Mouse (Mus musculus) kidney, adult 2 months (tissue): ENCODE data around the gene Nlgn2. TPM values are rescaled to one million over a fixed set of nuclear protein-coding genes. Genes with fewer than 3 reads are reported as not detected.

Experiments used
- DNase-seq: peaks from one replicate; pipeline ENCODE4 v3.0.0; 2021
- H3K27ac ChIP-seq: fragments of 200-500 bp; 2 replicates; pipeline ENCODE4 v1.5.1; 2012; ENCODE audit warnings: low read depth, low read length, control low read depth, inconsistent platforms; ENCODE audit not compliant: insufficient read depth
- H3K27me3 ChIP-seq: fragments of 200-500 bp; replicated peaks from 2 replicates; pipeline ENCODE4 v1.6.1; 2012; ENCODE audit warnings: mild to moderate bottlenecking, moderate library complexity, low read length, inconsistent platforms; ENCODE audit not compliant: control insufficient read depth, insufficient read depth
- H3K36me3 ChIP-seq: fragments of 200-500 bp; 2 replicates; pipeline ENCODE4 v1.6.1; 2012; ENCODE audit warnings: mild to moderate bottlenecking, moderate library complexity, low read length, inconsistent platforms; ENCODE audit not compliant: control insufficient read depth, insufficient read depth
- H3K4me1 ChIP-seq: fragments of 200-500 bp; 2 replicates; pipeline ENCODE4 v1.6.1; 2011; ENCODE audit warnings: low read length; ENCODE audit not compliant: control insufficient read depth, insufficient read depth
- H3K4me3 ChIP-seq: fragments of 200-500 bp; 2 replicates; pipeline ENCODE4 v1.5.1; 2011; ENCODE audit warnings: mild to moderate bottlenecking, low read depth, low read length, control low read depth; ENCODE audit not compliant: insufficient read depth
- CTCF ChIP-seq: fragments of 200-500 bp; conservative IDR thresholded peaks from 2 replicates; pipeline ENCODE4 v1.5.1; 2011; ENCODE audit warnings: low read depth, mild to moderate bottlenecking, control low read depth, low read length, moderate library complexity, mixed read lengths; ENCODE audit not compliant: insufficient read depth, insufficient read length
- POLR2A ChIP-seq: fragments of 200-500 bp; IDR thresholded peaks from one replicate; pipeline ENCODE4 v1.6.1; 2011; ENCODE audit warnings: low read depth, low read length, control low read depth
- WGBS: fragments of 180-500 bp; shearing (Covaris S2); methylation state at CpG from one replicate; pipeline ENCODE4 v1.1.7; 2018; 5-methylcytosine and 5-hydroxymethylcytosine counted together
- polyA plus RNA-seq: library from polyadenylated mRNA; depleted of rRNA; stranded (reverse); fragments of >200 nt; gene quantifications from 2 replicates; pipeline ENCODE4 v1.2.3, GENCODE M21; 2012

Gene Nlgn2
- polyA plus RNA-seq, 1 experiment: 6.4 TPM

DNA sequence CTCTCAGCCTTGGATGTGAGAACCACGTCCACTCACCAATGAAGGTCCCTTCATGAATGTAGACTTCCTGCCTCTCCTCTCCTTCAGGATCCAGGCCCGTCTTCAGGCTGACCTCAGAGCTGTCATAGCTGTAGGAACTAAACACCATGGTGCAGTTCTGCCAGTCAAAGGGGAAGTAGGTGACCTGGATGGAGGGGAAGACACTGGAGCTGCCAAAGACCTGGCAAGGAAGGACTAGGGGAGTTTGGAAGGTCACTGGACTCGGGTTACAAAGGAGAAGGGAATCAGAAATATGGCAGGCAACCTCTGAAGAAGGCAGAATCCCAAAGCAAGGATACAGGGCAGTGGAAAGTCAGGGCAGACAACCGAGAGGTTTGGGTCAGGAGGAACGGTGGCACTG is 44.2 kb downstream of the Nlgn2 start:
- Histone ChIP-seq H3K4me1 (no peaks in the 10 kb centered on the region), H3K27ac (no peak overlapping the region), H3K4me3 (no peak overlapping the region), H3K36me3 (no peaks in the 10 kb centered on the region), H3K27me3 (no peaks in the 10 kb centered on the region)
- TF ChIP-seq POLR2A: no peak
- TF ChIP-seq CTCF: no peak
- 75% methylated on average over 5 of the region's 5 CpGs for WGBS
- DNase-seq: no peak

GRCm38 (mm10) chr11:69791420-69791819 is 46.2 kb downstream of the Nlgn2 start:
- Histone ChIP-seq H3K36me3 (no peaks in the 10 kb centered on the region), H3K27me3 (no peaks in the 10 kb centered on the region), H3K27ac (no peak overlapping the region), H3K4me3 (no peak overlapping the region), H3K4me1 (no peaks in the 10 kb centered on the region)
- TF ChIP-seq CTCF (no peak), POLR2A (no peak)
- 76% methylated on average over 5 of the region's 5 CpGs for WGBS
- no peak for DNase-seq

DNA sequence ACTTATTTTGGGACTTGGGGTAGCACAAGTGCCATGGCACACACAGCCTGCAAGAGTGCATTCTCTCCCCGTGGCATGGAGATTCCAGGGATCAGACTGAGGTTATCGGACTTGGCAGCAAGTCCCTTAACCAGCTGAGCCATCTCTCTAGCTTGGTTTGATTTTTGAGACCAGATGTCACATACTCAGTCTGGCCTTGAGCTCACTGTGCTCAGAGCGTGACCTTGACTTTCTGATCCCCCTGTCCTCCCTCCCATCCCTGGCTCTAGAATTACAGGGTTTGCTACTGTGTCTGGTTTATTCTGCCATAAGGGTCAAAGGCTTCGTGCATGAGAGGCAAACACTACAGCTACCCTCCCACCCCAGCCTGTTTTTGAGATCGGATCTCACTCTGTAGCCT is 48.2 kb downstream of the Nlgn2 start:
- Histone ChIP-seq H3K36me3 (no peaks in the 10 kb centered on the region), H3K4me1 (peaks cover 5% of the 10 kb centered on the region; the same call in 1 of the 2 replicates), H3K27me3 (no peaks in the 10 kb centered on the region), H3K27ac (no peak overlapping the region), H3K4me3 (no peak overlapping the region)
- no peak for DNase-seq
- TF ChIP-seq POLR2A: no peak
- no peak for TF ChIP-seq CTCF
- WGBS: 54% methylated on average over 5 of the region's 5 CpGs

- TF ChIP-seq POLR2A: no peak
- TF ChIP-seq CTCF: no peak
- H3K36me3 ChIP-seq: no peaks in the 10 kb centered on the region
- WGBS: 86% methylated on average over 5 of the region's 5 CpGs
- no peaks in the 10 kb centered on the region for H3K27me3 ChIP-seq
- H3K4me3 ChIP-seq: no peak overlapping the region
- H3K4me1 ChIP-seq: peaks cover 5% of the 10 kb centered on the region; the same call in 1 of the 2 replicates
- no peak for DNase-seq
- H3K27ac ChIP-seq: no peak overlapping the region
Measured at GRCm38 (mm10) chr11:69787306-69787705, 50.3 kb downstream of the Nlgn2 start.

- DNase-seq: peak; percentile 65
- H3K4me3 ChIP-seq: peak overlapping the region; percentile 36; the same call in 1 of the 2 replicates
- no peaks in the 10 kb centered on the region for H3K36me3 ChIP-seq
- no peaks in the 10 kb centered on the region for H3K27me3 ChIP-seq
- H3K27ac ChIP-seq: no peak overlapping the region
- no peak for TF ChIP-seq CTCF
- TF ChIP-seq POLR2A: no peak
- 43% methylated on average over 15 of the region's 15 CpGs for WGBS
- H3K4me1 ChIP-seq: peaks cover 5% of the 10 kb centered on the region; the same call in 1 of the 2 replicates
Measured at GRCm38 (mm10) chr11:69784793-69785272, 52.8 kb downstream of the Nlgn2 start.

DNA sequence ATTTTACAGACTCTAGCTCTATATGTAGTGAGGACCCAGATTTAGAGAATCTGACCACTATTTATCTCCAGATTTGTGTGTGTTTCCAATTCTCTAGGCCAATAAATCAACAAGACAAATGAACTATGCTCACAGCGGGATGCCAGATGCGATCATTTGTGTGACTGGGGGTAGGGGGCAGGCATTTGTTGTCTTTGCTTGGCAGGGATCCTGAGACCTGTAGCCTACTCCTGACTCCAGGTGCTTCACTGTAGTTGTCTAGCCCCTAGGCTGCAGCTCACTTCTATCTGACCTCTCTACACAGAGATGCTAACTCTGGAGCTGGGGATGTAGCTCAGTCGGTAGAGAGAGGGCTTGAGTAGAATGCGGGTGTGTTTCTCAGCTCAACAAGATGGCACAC is 55.8 kb downstream of the Nlgn2 start:
- DNase-seq: no peak
- Histone ChIP-seq H3K27ac (no peak overlapping the region), H3K4me1 (peaks cover 5% of the 10 kb centered on the region; the same call in 1 of the 2 replicates), H3K36me3 (no peaks in the 10 kb centered on the region), H3K4me3 (no peak overlapping the region), H3K27me3 (no peaks in the 10 kb centered on the region)
- TF ChIP-seq CTCF: no peak
- no peak for TF ChIP-seq POLR2A
- WGBS: 39% methylated on average over 4 of the region's 4 CpGs

DNA sequence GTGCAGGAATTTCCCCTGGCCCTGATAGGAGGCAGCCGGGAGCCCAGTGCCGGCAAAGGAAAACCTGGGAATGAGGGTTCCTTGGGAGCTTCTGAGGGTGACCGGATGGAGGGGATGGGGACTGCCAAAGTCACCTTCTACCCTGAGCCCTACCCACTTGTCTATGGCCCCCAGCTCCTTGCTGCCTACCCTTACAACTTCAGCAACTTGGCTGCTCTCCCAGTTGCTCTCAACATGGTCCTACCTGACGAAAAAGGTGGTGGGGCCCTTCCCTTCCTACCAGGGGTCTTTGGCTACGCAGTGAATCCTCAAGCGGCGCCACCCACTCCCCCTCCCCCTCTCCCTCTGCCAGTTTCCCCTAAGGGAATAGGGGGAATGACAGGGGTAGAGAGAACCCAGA is 58.6 kb downstream of the Nlgn2 start:
- 58% methylated on average over 7 of the region's 7 CpGs for WGBS
- TF ChIP-seq CTCF (no peak), POLR2A (no peak)
- H3K36me3 ChIP-seq: no peaks in the 10 kb centered on the region
- no peak for DNase-seq
- no peak overlapping the region for H3K27ac ChIP-seq
- H3K27me3 ChIP-seq: no peaks in the 10 kb centered on the region
- no peaks in the 10 kb centered on the region for H3K4me1 ChIP-seq
- no peak overlapping the region for H3K4me3 ChIP-seq
